Mouse (Mus musculus) cortical plate, adult 2 months (tissue): ENCODE data around the gene Pla2g2f.

Source experiments
- CTCF ChIP-seq: fragments of 200-500 bp; IDR thresholded peaks from 2 replicates; pipeline ENCODE4 v1.5.1; 2011; ENCODE audit warnings: mild to moderate bottlenecking, control low read depth, low read length; ENCODE audit not compliant: insufficient read depth; ENCODE audit errors: extremely low read depth
- POLR2A ChIP-seq: fragments of 200-500 bp; IDR thresholded peaks from 2 replicates; pipeline ENCODE4 v1.6.1; 2011; ENCODE audit warnings: mild to moderate bottlenecking, low read length, control low read depth; ENCODE audit not compliant: insufficient read depth; ENCODE audit errors: extremely low read depth

- TF ChIP-seq CTCF (no peak), POLR2A (no peak)
These were observed 24.7 kb upstream of the Pla2g2f start for GRCm38 (mm10) chr4:138782098-138782497.
